In the genomic region with DNA sequence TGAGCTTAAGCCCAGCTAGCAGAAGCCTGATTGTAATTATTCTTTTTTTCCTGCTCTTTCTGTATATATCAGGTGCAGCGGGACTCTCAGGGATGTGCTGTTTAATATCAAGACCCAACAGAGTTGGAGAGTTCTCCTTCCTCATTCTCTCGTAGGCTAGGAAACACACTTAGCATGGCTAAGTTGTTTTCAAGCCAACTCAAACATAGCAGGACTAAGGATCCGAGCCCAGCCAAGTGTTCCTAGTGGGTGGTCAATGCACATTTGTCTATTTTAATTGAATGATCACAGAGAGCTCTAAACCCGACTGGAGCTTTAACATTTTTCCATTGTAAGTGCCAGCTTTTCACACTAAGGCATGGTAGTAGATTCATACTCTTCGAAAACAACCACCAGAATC, we compare ENCODE assay signal across 28 mouse cellular contexts.
DNase-seq lines count a peak whose midpoint lies in the region; ATAC-seq and TF ChIP-seq lines count a peak whose summit lies in the region.
"Had no signal": no experiment of that assay in that cellular context is flagged by ENCODE, and none has a peak within 500 bp of the region (broad histone marks: within the 10 kb centered on the region; RNA-seq: fewer than 3 reads in every experiment).

No protein-coding gene starts in this region.

- TF ChIP-seq POLR2A in limb, embryonic 14.5 days (IDR thresholded peaks at IDR 0.05; ENCODE audit: borderline replicate concordance, extremely low read depth, insufficient read depth, insufficient read length), result no peak
- no peak for TF ChIP-seq POLR2A in brain, embryonic 14.5 days (IDR thresholded peaks at IDR 0.05; ENCODE audit: borderline replicate concordance, extremely low read depth, insufficient read depth, insufficient read length, poor library complexity, severe bottlenecking)

- H3K9me3 ChIP-seq in hindbrain, postnatal 0 days (ENCODE audit: low read length), result no peaks in the 10 kb centered on the region
- H3K9me3 ChIP-seq in hindbrain, embryonic 12.5 days (replicated peaks), result no peaks in the 10 kb centered on the region
- no peaks in the 10 kb centered on the region for H3K9me3 ChIP-seq in limb, embryonic 14.5 days (ENCODE audit: control insufficient read depth, low read length)
- H3K9me3 ChIP-seq in limb, embryonic 10.5 days (replicated peaks), result no peaks in the 10 kb centered on the region
- H3K9me3 ChIP-seq: embryonic facial prominence, embryonic 13.5 days; G1E; heart, embryonic 13.5 days; kidney, embryonic 15.5 days; limb, embryonic 12.5 days; neural tube, embryonic 12.5 days had no signal

- H3K4me3 ChIP-seq in hindbrain, postnatal 0 days (ENCODE audit: low read length), result no peak overlapping the region
- H3K4me3 ChIP-seq in hindbrain, embryonic 12.5 days, result no peak overlapping the region
- H3K4me3 ChIP-seq in limb, embryonic 14.5 days (replicated peaks; ENCODE audit: low read length), result no peak overlapping the region
- H3K4me3 ChIP-seq in limb, embryonic 10.5 days, result no peak overlapping the region
- H3K4me3 ChIP-seq: embryonic facial prominence, embryonic 13.5 days; erythroblast, embryonic 14.5 days; heart, embryonic 13.5 days; kidney, embryonic 15.5 days; limb, embryonic 12.5 days; myocyte; neural tube, embryonic 12.5 days had no signal

- no peak overlapping the region for H3K27ac ChIP-seq in hindbrain, postnatal 0 days
- no peak overlapping the region for H3K27ac ChIP-seq in hindbrain, embryonic 12.5 days
- no peak overlapping the region for H3K27ac ChIP-seq in limb, embryonic 14.5 days (replicated peaks; ENCODE audit: low read depth, low read length)
- H3K27ac ChIP-seq in limb, embryonic 10.5 days, result no peak overlapping the region
- H3K27ac ChIP-seq: embryonic facial prominence, embryonic 13.5 days; heart, embryonic 13.5 days; kidney, embryonic 15.5 days; limb, embryonic 12.5 days; macrophage; neural tube, embryonic 12.5 days had no signal

- no peak overlapping the region for H3K4me2 ChIP-seq in hindbrain, postnatal 0 days (ENCODE audit: low read depth, low read length)
- H3K4me2 ChIP-seq in hindbrain, embryonic 12.5 days (replicated peaks), result no peak overlapping the region
- no peak overlapping the region for H3K4me2 ChIP-seq in limb, embryonic 14.5 days (replicated peaks; ENCODE audit: low read depth, low read length, severe bottlenecking)
- H3K4me2 ChIP-seq: embryonic facial prominence, embryonic 13.5 days; heart, embryonic 13.5 days; kidney, embryonic 15.5 days; limb, embryonic 12.5 days; liver, embryonic 11.5 days; neural tube, embryonic 12.5 days had no signal

- DNase-seq in cerebellum, postnatal 14 days, result peak; percentile 24 to 66
- no peak for DNase-seq in cerebellum, adult 8-10 months
- DNase-seq in hindbrain, postnatal 0 days (ENCODE audit: low spot score), result peak; percentile 55
- DNase-seq in limb, embryonic 14.5 days (ENCODE audit: low spot score), result peak; percentile 36
- no peak for DNase-seq in limb, embryonic 10.5 days (ENCODE audit: low spot score)
- DNase-seq in brain, embryonic 14.5 days (ENCODE audit: low read depth), result peak; percentile 53
- DNase-seq in thymus, postnatal 14 days, result no peak
- DNase-seq: adrenal gland, postnatal 10 days; cerebellum, adult 18-20 months; embryo, embryonic 11 days; gastrocnemius, postnatal 10 days; heart, postnatal 10 days; layer of hippocampus, postnatal 36 days; lung, postnatal 10 days had no signal

- no peak for TF ChIP-seq CTCF in hindbrain, postnatal 0 days (IDR thresholded peaks at IDR 0.05; ENCODE audit: low read depth)
- no peak for TF ChIP-seq CTCF in brain, embryonic 14.5 days (IDR thresholded peaks at IDR 0.05; ENCODE audit: borderline replicate concordance, extremely low read depth, insufficient read depth, insufficient read length)

- 0 out of 2 replicates have a peak, but pooled peaks have one; percentile 38 for ATAC-seq in hindbrain, postnatal 0 days
- ATAC-seq in hindbrain, embryonic 12.5 days (ENCODE audit: low FRiP score), result no peak
- no peak for ATAC-seq in limb, embryonic 14.5 days (ENCODE audit: low FRiP score, low read depth)
- ATAC-seq: intestine, embryonic 16.5 days; midbrain, embryonic 16.5 days; Patski had no signal

- WGBS in hindbrain, postnatal 0 days, result 31% methylated on average over 5 of the region's 5 CpGs
- WGBS in hindbrain, embryonic 12.5 days, result 61% methylated on average over 5 of the region's 5 CpGs
- 61% methylated on average over 5 of the region's 5 CpGs for WGBS in limb, embryonic 14.5 days
- WGBS in limb, embryonic 10.5 days, result 78% methylated on average over 5 of the region's 5 CpGs

- H3K36me3 ChIP-seq in hindbrain, postnatal 0 days (ENCODE audit: insufficient read depth, low read length), result no peaks in the 10 kb centered on the region
- no peaks in the 10 kb centered on the region for H3K36me3 ChIP-seq in hindbrain, embryonic 12.5 days
- no peaks in the 10 kb centered on the region for H3K36me3 ChIP-seq in limb, embryonic 14.5 days (ENCODE audit: control insufficient read depth, insufficient read depth, low read length)
- no peaks in the 10 kb centered on the region for H3K36me3 ChIP-seq in limb, embryonic 10.5 days
- H3K36me3 ChIP-seq: embryonic facial prominence, embryonic 13.5 days; G1E; heart, embryonic 13.5 days; kidney, embryonic 15.5 days; limb, embryonic 12.5 days; neural tube, embryonic 12.5 days had no signal

- no peaks in the 10 kb centered on the region for H3K27me3 ChIP-seq in hindbrain, postnatal 0 days (ENCODE audit: insufficient read depth, low read length)
- H3K27me3 ChIP-seq in hindbrain, embryonic 12.5 days, result no peaks in the 10 kb centered on the region
- H3K27me3 ChIP-seq in limb, embryonic 14.5 days (ENCODE audit: control insufficient read depth, insufficient read depth, low read length), result no peaks in the 10 kb centered on the region
- no peaks in the 10 kb centered on the region for H3K27me3 ChIP-seq in limb, embryonic 10.5 days (ENCODE audit: low read depth, poor library complexity, severe bottlenecking)
- H3K27me3 ChIP-seq: embryonic facial prominence, embryonic 13.5 days; heart, embryonic 13.5 days; kidney, embryonic 15.5 days; limb, embryonic 12.5 days; neural tube, embryonic 12.5 days; Patski had no signal

- no peak overlapping the region for H3K9ac ChIP-seq in hindbrain, postnatal 0 days (replicated peaks; ENCODE audit: low read length)
- H3K9ac ChIP-seq in hindbrain, embryonic 12.5 days, result no peak overlapping the region
- H3K9ac ChIP-seq in limb, embryonic 14.5 days (ENCODE audit: low read depth, low read length, severe bottlenecking), result no peak overlapping the region
- H3K9ac ChIP-seq: embryonic facial prominence, embryonic 13.5 days; heart, embryonic 13.5 days; kidney, embryonic 15.5 days; limb, embryonic 12.5 days; neural tube, embryonic 12.5 days had no signal

- H3K4me1 ChIP-seq in hindbrain, postnatal 0 days (ENCODE audit: insufficient read depth, low read length), result no peaks in the 10 kb centered on the region
- H3K4me1 ChIP-seq in hindbrain, embryonic 12.5 days, result no peaks in the 10 kb centered on the region
- H3K4me1 ChIP-seq in limb, embryonic 14.5 days (ENCODE audit: control insufficient read depth, insufficient read depth, low read length), result no peaks in the 10 kb centered on the region
- no peaks in the 10 kb centered on the region for H3K4me1 ChIP-seq in limb, embryonic 10.5 days
- H3K4me1 ChIP-seq: embryonic facial prominence, embryonic 13.5 days; heart, embryonic 13.5 days; kidney, embryonic 15.5 days; limb, embryonic 12.5 days; neural tube, embryonic 12.5 days had no signal

Comparison
In these comparisons a context has a peak if more than half of its experiments do, and no peak if none do; other contexts are left out.
1. DNase-seq: peak in cerebellum, postnatal 14 days (2 of 2), hindbrain, postnatal 0 days (single experiment), limb, embryonic 14.5 days (single experiment) and brain, embryonic 14.5 days (single experiment); none in cerebellum, adult 8-10 months (single experiment), limb, embryonic 10.5 days (single experiment) and thymus, postnatal 14 days (single experiment).